Mouse (Mus musculus): ENCODE measurements around the gene Slc39a5.

Gene Slc39a5

DNA sequence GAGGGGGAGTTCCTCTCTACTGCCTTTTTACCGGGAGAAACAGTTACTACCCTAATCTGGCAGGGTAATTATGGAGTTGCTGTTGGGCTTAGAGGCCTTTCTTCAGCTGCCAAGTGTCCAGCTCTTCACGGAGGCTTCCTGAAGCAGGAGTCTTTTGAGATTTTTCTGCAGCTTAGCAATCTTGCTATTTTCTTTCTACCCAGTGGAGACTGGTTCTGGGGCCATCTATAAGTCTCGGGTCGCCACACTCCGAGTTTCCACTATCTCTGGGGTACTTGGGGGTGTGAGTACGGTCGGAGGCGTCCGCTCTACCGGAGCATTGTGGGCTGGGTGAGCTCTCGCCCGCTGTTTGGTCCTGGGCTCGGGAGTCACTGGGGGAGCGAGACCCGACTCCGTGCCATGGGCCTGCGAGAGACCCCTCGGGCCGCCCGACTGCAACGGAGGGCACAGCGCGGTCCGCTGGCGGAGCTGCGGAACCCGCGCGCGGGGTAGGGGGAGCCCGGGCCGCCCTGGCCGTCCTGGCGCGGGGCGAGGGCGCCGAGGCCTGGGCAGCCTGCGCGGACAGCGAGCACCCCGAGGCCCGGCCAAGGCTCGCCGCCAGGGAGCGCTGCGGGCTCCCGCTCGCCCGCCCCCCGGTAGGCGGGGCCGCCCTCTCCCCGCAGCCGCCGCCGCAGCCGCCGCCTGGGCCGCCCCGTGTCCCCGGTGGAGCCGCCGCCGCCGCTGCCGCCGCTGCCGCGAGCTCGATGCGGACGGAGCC, 24.4 kb downstream of the Slc39a5 start, which contains the start of gene Ankrd52:
Gene Ankrd52, plus strand, starts transcription at position 661 of the 757 bp plus-strand sequence.
- in situ Hi-C loops (cut with MboI, MseI), result no loop called here

DNA sequence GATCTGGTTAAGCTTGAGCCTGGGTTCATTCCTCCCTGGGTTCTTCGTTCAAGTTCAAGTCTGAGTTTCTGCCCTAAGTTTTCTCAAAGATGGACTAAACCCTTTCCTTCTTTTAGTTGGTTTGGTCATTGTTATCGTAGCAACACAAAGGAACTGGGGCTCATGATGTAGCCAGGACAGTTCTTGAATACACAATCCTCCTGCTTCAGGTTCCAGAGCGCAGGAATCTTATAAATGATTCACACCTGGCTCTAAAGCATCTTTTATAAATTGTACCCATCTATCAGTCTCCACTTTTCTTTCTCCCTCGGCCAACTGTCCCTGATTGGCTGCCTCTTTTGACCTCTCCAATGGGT, 25.0 kb downstream of the Slc39a5 start:
- in situ Hi-C loops (cut with MboI, MseI), result no loop called here

- in situ Hi-C loops (cut with MboI, MseI), result no loop called here
These were observed 26.6 kb downstream of the Slc39a5 start for GRCm38 (mm10) chr10:128374393-128374792.

DNA sequence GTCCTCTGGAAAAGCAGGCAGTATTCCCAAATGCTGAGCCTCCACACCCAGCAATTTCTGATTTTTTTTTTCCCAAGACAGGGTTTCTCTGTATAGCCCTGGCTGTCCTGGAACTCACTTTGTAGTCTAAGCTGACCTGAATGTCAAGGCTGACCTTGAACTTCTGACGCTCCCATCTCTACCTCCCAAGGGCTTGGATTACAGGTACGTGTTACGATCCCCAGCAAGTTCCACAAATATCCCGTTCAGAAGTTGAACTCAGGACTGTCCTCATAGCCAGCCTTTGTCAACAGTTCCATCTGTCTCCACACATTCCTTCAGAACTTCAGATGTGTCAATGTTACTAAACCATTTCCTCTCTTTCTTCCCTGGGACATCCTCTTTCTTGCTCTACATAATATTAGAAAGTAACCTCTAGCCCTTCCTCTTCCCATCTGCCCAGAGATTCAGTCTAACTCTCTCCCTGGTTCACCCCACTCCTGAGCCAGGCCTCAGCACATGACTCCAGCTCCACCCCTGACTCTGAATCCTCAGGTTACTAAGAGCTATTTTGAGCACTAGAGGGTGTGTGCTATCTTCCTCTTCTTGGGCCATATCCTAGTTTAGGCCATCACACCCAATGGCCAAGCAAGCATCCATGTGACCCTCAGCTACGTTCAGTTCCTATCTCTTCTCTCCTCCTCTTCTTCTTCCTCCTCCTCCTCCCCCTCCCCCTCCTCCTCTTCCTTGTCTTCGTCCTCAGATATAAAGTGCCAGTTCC, 27.9 kb downstream of the Slc39a5 start:
- in situ Hi-C loops (cut with MboI, MseI), result no loop called here

DNA sequence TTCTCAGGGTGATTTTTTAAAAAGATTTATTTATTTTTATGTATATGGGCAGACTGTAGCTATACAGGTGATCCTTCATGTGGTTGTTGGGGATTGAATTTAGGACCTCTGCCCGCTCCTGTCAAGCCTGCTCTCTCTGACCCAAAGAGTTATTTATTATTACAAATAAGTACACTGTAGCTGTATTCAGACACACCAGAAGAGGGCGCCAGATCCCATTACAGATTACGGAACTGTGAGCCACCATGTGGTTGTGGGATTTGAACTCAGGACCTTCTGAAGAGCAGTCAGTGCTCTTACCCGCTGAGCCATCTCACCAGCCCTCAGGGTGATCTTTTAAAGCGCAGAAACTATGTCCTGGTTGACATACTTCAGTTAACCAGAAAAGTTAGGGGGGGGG, 28.9 kb downstream of the Slc39a5 start:
- in situ Hi-C loops (cut with MboI, MseI), result no loop called here

DNA sequence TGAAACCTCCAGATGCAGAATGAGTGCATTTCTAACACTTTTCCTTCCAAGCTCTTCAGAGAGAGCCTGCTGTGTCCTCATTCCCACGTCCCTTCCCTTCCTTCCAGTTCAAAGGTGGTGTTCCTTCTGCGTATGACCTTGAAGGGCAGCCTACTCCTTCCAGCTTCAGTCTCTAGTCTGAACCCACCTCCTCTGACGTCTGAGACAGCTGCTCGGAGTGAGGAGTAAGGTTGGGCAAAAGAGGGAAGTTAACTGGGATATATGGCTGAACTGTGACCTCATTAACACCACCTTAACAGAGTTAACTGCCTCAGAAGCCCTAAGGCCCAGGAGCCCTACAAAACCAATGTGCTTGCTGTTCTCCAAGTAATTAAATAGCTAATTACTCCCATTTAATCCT, 30.4 kb downstream of the Slc39a5 start:
- in situ Hi-C loops (cut with MboI, MseI), result no loop called here

DNA sequence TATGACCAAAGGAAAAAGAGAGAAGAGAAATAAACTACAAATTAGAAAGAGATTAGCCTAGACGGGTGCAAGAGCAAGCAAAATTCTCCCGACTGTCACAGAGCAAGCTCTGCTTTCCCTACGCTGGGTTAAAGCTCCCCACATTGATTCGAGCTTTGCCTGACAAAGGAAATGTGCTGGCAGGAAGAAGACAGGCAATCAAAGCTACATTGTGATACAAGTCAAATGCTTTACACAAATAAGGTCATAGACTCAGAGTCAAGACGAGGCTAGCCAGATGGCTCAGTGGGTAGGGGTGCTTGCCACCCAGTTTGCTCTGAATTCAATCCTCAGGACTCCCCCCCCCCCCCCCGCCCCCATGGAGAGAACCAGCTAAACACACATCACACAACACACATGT, 31.0 kb downstream of the Slc39a5 start:
- in situ Hi-C loops (cut with MboI, MseI), result no loop called here

DNA sequence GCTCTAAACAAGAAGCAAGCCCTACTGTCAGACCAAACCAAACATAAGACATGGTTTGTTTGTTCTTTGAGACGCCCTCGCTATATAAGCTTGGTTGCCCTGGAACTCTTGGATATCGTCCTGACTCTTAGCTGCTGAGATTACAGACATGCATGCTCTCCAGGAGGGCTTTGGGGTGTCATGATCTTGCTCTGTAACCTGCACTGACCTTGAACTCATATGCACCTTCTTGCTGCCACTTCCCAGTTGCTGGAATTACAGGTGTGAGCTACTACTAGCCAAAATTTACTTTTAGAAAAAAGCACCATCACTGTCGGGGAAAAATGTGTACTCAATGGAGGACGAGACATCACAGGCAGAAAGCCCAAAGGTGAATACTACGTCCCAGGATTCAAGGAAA, 31.4 kb downstream of the Slc39a5 start:
- in situ Hi-C loops (cut with MboI, MseI), result loop anchor here (5.0 kb wide), 1 partner anchor 88 kb away; the partner anchor contains the start of gene Smarcc2

GRCm38 (mm10) chr10:128369218-128369543, 31.8 kb downstream of the Slc39a5 start:
- in situ Hi-C loops (cut with MboI, MseI), result loop anchor here (5.0 kb wide), 1 partner anchor 88 kb away; the partner anchor contains the start of gene Smarcc2

DNA sequence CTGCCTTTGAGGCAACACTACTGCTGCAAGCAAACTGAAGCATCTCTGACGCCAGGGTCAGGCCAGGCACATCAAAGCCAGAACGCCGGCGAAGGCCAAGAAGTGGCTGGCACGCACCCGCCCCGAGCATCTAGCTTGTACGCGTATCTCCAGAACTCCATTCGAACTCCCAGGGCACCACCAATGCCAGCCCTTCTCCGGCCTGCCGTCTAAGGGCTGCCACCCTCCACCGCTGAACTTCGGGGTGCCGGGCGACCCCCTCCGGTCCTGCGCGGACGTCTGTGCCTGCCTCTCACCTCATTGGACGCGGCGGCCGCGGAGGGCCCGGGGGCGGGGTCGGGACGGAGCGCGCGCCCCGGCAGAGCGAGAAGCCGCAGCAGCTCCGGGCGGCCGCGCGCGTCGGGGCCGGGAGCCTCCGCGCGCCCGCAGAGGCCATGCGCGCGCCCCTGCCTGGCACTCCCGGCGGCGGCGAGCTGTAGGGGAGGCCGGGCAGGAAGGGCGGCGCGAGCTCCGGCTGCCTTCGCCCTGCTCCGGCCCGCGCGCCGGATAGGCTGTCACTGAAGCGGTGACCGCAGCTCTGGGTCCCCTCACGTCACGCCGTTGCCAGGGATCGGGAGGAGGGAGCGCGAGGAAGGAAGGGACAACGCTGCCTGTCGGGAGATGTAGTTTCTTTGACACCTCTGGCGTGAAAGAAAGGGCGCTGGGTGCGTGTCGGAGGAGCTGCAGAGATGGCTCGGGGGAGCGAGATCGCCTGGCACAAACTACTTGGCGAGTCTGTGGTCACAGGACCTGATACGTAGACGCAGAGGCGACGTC, 32.4 kb downstream of the Slc39a5 start, which contains the start of gene Coq10a:
Gene Coq10a, minus strand, starts transcription at position 596 of the 816 bp plus-strand sequence.
- in situ Hi-C loops (cut with MboI, MseI), result loop anchor here (5.0 kb wide), 1 partner anchor 89 kb away; the partner anchor contains the start of gene Smarcc2

GRCm38 (mm10) chr10:128367899-128368401, 33.1 kb downstream of the Slc39a5 start:
- in situ Hi-C loops (cut with MboI, MseI), result loop anchor here (5.0 kb wide), 1 partner anchor 89 kb away; the partner anchor contains the start of gene Smarcc2

DNA sequence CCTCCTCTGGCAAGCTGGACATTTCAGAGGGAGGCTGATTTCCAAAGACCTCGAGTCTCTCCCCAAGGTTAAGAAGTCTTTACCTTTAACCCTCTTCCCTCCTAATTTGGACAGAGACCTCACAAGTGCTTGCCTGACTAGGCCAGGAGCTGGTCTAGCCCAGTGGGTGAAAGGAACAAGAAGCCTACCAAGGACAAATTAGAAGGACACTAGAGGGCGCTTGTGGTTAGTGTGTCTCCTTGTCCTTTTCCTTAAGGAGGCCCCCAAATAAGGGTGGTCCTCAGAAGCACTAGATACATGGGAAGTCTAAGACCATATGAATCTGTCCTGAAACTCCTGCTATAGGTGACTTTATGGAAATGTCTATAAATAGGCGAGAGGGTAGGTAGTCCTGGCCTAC, 38.5 kb downstream of the Slc39a5 start:
- in situ Hi-C loops (cut with MboI, MseI), result no loop called here

- in situ Hi-C loops (cut with MboI, MseI), result no loop called here
These were observed 39.2 kb downstream of the Slc39a5 start for GRCm38 (mm10) chr10:128361836-128362235.

DNA sequence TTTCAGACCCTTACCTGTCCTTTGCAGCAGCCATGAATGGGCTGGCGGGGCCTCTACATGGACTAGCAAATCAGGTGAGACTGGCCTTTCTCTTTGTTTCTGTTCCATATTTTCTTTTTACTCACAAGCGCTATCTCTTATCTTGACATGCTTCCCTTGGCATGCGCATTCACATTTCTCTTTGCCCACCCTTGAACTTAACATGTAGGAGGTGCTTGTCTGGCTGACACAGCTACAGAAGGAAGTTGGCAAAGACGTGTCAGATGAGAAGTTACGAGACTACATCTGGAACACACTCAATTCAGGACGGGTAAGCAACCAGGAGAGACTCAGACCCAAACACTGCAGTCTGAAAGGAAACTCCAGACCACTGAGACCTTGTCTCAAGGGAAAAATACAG, 41.8 kb downstream of the Slc39a5 start:
- in situ Hi-C loops (cut with MboI, MseI), result no loop called here

DNA sequence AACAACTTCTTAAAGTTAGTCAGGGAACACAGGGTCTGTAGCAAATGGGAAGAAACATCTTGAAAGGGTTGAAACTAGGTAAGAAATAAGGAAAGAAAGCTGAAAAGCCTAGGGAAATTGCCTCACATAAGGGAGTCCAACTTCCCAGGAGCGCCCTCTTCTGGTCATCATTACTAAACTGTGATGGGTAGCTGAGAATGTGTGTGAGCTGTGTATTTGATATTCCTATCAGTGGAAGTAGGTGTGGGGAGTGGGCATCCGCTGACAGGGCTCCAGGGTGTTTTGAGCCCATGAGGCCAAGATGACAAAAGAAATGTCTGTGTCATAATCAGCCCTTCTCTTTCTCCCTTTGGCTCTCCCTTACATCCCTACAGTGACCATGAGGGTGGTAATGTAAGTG, 42.2 kb downstream of the Slc39a5 start:
- in situ Hi-C loops (cut with MboI, MseI), result no loop called here

DNA sequence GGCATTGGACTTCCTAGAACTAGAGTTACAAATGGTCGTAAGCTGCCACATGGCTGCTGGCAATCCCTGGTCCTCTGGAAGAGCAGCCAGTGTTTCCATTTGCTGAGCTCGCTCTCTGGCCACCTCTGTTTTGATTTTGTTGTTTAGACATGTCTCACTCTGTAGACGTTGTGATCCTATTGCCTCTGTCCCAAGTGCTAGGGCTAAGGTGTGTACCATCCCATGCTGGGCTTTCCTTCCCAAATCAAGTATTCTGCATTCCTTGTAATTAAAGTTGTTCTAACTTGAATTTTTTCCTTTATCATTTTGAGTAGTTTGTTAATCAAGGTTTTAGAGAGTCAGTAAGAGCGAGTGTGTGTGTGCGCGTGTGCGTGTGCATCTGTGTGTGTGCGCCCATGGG, 53.5 kb downstream of the Slc39a5 start:
- in situ Hi-C loops (cut with MboI, MseI), result no loop called here
